In genomic region chr7:34632966-34633742, GRCm38 (mm10) we compare ENCODE assay signal across 20 mouse cellular contexts.
"Had no signal": no experiment of that assay in that cellular context is flagged by ENCODE, and none has a peak within 500 bp of the region (broad histone marks: within the 10 kb centered on the region; RNA-seq: fewer than 3 reads in every experiment).

No protein-coding gene starts in this region.

- DNase-seq: kidney, postnatal 25 days; layer of hippocampus, adult 9-11 months; liver; lung, adult 18-20 months; lung, postnatal 10 days; lung, postnatal 36 days; thymus, adult 18-20 months; thymus, postnatal 36 days had no signal

- H3K9ac ChIP-seq: limb, embryonic 13.5 days; liver, embryonic 12.5 days; liver, embryonic 15.5 days; lung, embryonic 15.5 days; midbrain, embryonic 13.5 days had no signal

- H3K4me2 ChIP-seq: limb, embryonic 13.5 days; liver, embryonic 12.5 days; liver, embryonic 15.5 days; lung, embryonic 15.5 days; midbrain, embryonic 13.5 days had no signal

- H3K27ac ChIP-seq: kidney, postnatal 0 days; layer of hippocampus, adult 2 months; limb, embryonic 10.5 days; limb, embryonic 13.5 days; liver, embryonic 12.5 days; liver, embryonic 15.5 days; lung, embryonic 15.5 days; midbrain, embryonic 10.5 days; midbrain, embryonic 13.5 days had no signal

- H3K27me3 ChIP-seq: limb, embryonic 13.5 days; liver, embryonic 12.5 days; liver, embryonic 15.5 days; lung, embryonic 15.5 days; midbrain, embryonic 13.5 days had no signal

- H3K36me3 ChIP-seq: limb, embryonic 13.5 days; liver, embryonic 12.5 days; liver, embryonic 15.5 days; lung, embryonic 15.5 days; midbrain, embryonic 13.5 days had no signal

- H3K9me3 ChIP-seq: limb, embryonic 10.5 days; limb, embryonic 13.5 days; liver, embryonic 12.5 days; liver, embryonic 15.5 days; lung, embryonic 15.5 days; midbrain, embryonic 10.5 days; midbrain, embryonic 13.5 days had no signal

- H3K4me3 ChIP-seq: layer of hippocampus, adult 2 months; limb, embryonic 10.5 days; limb, embryonic 13.5 days; liver, embryonic 12.5 days; liver, embryonic 15.5 days; lung, embryonic 15.5 days; megakaryocyte, embryonic 14.5 days; midbrain, embryonic 10.5 days; midbrain, embryonic 13.5 days; myocyte had no signal

- ATAC-seq: liver, embryonic 12.5 days; midbrain, embryonic 13.5 days; midbrain, embryonic 16.5 days had no signal
